Mouse (Mus musculus) cerebellum, adult (tissue): ENCODE measurements at regions not wholly inside any gene's neighbourhood (a gene's known extent, or its start where the extent isn't known, plus 50 kb on each side); places are given as distances from the start of the nearest gene placed in this dataset.

Source experiments
- ATAC-seq: cut with Nextera tagmentation; 2 replicates; pipeline ENCODE4 v1.9.2; 2017; ENCODE audit warnings: mild to moderate bottlenecking, moderate library complexity, mixed read lengths; ENCODE audit not compliant: insufficient number of reproducible peaks, low FRiP score, low TSS enrichment

DNA sequence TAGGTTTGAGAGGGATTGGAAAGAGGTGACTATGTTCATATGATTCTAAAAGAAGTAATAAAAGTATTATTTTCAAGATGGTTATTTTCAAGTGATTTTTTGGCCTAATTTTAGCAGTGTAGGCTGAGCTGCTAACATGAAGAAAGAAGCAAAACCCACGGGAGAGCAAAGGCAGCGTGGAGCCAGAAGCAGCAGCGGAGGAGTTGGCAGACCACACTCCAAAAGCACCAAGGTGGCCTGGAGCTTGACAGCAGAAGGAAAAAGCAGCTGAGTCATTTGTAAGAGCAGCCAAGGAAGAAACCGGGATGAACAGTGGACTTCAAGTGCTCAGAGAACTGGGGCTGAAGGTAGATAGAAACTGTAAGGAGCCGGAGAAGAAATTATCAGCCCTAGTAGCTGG is 55.9 kb downstream of the Hdgfl1 start:
- ATAC-seq = no peak

DNA sequence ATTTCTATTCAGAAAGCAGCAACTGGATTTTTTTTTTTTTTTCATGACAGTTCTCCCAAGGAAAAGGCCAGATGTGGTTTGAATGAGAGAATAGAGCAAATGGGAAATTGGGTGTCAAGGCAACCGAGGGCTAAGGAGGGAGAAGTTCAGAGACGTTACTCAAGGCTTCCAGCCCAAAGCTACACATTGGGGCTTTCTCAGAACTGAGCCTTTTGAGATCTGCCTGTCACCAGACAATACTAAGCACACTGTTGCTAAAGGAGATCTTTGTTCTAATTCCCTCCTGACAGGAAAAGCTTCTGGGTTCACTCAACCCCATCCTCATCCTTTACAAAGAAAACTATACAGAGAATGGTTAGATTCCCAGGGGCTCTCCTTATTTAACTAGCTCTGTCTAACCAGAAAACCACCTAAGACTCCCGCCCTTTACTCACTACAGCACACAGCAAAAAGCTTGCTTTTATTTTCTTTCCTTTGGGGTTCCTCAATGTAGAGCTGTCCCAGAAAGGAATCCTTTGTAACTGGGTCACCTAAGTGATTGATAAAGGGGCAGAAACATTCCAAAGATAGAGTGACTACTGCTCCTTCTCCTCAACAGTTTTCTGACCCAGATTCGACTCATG is 70.8 kb downstream of the Hdgfl1 start:
- ATAC-seq = no peak

DNA sequence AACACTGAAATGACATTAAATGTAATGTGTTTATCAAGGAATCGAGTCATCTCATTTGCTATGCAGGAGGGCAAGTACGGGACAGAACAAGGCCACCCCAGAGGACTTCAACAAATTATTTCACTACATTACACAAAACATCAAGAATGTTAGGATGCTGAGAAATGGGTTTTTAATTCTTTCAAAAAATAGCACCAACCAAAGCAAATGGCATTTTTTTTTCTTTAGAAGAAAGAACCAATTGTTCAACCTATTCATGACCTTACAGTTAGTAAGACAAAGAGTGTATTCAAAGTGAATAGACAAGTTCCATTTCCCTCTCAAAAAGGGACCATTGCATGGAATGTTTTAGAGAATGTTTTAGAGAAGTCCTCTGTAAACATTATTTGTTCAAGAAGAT is 110.5 kb downstream of the Hdgfl1 start:
- ATAC-seq = no peak

DNA sequence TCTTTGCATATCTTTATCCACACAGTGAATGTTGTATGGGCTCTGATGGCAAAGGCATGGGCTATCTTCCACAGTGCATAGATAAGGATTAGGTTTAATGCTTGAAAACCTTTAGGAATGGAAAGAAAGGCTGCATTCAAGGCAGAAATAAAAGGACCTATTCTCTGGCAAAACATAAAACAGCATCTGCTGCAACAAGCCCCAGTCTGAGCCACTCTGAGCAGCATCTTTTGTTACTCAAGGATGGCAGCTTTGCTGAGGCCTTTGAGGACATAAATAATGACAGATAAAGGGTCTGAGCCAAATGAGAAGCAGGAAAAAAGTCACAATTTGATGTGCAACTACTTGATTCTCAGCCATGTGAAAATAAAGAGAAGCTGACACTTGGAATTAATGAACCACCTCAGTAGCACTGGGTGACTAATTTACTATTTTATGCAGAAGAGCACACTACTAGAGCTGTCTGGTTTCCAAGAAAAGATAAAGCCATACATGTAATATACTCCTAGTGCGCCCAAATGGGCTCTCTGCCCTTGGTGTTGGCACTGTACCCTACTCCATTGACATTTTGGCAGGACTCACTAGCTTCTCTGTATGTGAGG is 112.9 kb downstream of the Hdgfl1 start:
- 0 out of 2 replicates have a peak, but pooled peaks have one; percentile 45 for ATAC-seq
